Mouse (Mus musculus) thymus, postnatal 14 days (tissue): ENCODE measurements around the gene Cpne2.

Experiments
- DNase-seq: peaks from one replicate; pipeline ENCODE4 v3.0.0; 2021

Cpne2 gene

DNA sequence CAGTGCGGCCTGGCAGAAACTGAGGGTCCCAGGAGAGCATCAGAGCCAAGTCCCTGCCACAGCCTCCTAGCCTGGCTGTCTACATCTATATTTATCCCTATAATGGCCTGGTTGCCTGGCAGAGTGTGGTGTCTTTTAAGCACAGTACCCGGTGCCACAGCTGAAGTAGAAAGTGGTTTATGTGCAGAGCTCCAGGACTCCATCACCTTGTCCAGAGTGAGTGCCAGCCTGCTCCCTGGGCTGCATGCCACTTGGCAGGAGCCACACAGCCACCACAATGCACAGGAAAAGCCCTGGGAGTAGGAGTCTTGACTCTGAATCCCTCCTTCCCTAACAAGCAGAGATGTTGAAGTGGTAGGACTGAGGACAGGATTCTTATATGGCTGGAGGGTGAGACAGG lies 4.7 kb downstream of the Cpne2 start:
- no peak for DNase-seq

DNA sequence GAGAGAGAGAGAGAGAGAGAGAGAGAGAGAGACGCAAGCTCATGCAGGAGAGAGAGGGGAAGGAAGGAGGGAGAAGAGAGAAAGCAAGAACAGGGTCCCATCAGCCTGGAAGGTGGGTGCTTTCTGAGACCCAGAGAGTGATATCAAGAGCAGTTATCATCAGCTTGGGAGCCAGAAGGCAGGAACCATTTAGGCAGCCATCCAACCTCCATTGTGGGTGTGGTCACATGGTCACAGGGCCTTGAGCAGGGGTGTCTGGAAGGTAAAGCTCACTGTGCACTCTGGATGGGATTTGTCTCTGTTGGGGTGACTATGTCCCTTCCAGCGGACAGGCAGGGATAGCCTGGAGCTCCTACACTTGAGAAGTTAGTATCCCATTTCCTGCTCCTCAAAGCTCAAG lies 7.2 kb downstream of the Cpne2 start:
- no peak for DNase-seq

DNA sequence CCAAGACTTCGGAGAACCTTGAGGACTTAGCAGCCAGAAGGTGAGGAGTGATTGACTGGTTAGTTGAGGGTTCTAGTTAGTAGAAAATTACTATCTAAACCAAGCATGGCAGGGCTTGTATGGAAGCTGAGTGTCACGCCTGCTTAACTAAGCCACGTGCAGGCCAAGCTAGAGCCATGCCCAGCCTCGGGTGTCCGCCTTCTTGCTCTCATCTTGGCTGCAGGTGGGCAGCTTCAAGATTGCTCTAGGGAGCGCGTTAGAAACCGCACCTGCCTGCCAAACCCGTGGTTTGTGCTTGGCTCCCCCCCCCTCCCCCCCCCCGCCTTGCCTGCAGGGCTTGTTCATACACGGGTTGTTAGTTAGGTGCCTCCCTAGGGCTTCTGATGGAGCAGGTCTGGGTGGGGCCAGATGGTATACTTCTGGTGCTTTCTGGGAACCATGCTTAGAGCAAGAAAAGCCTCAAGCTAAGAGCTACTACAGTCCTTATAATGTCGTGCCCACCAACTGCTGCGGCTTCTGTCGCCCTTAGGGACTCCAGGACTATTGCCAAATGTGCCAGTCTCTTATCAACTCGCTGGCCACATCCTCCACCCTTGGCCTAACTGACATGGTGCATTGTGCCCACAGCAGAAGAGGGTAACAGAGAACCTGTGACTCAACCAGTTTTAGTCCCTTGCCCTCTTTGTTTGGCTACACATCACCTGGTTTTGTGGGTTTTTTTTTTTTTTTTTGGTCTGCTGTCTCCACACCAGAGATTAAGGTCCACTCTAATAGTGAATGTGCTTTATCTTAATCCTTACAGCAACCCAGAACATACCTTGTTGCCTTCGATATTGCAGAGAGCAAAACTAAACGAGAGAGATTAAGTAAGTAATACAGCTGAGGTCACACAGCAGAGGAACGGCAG lies 8.4 kb downstream of the Cpne2 start:
- DNase-seq = no peak

DNA sequence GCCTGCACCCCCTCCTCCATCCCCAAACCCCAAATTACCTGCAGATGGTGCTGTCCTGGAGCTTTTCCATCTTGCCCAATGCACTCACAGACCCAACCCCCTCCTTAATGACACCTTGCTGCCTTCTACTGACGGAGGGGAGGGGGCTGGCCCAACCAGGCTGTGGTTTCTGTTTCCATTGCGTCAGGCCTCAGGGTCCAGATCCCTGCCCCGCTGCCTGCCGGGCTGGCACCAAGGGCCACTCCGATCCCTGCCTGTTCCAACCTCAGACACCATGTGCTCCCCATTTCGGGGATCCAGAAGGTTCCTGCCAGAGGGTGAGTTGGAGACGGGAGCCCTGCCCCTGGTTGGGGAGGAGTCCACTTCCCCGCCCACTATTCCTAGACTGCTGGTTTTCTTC lies 11.2 kb downstream of the Cpne2 start:
- no peak for DNase-seq

DNA sequence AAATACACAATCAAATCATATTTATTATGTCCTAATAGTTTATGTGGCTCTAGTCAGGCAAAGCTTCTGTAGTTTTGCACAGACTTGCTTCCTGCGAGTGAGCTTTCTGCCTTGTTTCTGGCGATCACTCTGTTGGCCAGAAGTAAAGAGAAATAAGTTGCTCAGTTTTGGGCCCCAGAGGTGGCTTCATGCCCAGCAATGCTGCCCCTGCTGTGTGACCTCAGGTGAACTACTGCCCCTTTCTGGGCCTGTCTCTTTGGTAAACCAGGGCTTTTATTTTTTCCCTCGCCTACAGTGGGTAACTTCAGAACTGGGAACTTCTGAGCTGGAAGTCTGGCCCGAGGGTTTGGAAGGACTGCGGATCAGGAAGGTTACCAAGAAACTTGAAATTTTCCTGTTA lies 16.3 kb downstream of the Cpne2 start:
- DNase-seq = no peak

DNA sequence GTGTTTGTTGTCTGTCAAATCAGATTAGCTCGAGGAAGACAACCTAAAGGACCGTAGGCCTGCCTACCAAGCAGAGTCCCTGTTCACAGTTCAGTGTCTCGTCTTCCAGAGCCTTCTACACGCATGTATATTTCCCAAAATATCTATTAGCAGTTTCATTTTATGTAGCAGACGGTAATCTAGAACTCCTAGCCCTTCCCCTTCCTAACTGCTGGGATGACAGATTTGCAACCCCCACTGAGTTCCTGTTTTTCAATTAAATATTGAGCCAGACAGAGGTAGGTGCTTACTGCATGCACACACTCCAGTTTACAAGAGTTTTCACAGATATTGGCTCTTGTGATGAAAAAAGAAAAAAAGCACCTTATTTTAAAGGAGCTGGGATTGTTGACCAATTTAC lies 16.7 kb downstream of the Cpne2 start:
- DNase-seq = no peak

DNA sequence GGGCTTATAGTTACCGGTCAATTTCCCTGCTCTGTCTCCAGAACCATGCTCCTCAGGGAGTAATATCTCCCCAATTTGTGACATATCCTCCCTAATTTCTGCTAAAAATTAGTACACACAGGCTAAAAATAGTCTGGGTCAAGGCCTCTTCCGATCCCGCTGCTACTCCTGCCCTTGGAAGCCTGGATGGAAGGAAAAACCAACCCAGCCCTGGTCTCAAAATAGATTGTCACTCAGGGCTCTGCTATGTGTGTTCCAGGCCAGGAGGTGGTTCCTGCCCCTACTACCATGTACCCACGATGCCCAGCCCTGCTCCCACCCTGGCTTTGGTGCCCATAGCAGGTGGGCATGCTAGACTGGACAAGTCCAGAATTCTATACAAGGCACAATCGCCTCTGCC lies 17.2 kb downstream of the Cpne2 start:
- DNase-seq = no peak

DNA sequence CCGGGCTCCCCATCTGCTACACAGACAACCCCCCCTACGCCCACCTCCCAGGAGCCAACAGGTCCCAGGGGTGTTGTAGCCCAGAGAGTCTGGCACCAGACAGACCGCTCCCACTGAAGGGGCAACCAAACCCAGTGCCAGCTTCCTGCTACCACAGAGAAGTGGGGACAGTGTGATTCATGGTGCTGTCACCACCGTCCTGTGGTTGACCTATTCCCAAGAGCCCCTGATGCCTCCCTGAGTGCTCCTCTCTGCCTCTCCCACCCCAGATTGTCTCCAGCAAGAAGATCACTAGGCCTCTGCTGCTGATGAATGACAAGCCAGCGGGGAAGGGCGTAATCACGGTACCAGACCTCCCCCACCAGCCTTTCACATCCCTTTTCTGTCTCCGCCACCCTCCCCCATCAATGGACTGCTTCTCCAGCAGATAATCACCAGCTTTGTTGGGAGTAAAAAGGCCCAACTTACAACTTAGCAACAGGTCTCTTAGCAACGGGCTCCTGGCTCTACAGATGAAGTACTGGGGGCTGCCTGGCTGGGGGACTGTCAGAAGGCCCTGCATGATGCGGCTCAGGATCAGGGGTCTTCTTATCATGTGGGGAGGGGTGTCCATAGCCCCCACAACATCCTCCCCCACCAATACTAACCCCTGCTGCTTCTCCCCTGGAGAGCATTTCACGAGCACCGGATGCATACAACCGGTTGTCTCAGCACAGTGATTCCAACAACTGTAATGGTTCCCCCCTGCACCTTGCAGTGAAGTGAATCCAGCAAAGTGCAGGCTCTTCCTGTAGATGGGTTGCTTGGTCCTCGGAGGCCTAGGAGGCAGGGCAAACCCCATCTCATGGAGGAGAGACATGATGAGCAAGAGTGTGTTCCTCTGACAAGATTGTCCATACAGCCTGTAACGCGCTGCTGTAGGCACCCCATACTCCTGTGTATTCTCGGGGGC lies 19.0 kb downstream of the Cpne2 start:
- no peak for DNase-seq

DNA sequence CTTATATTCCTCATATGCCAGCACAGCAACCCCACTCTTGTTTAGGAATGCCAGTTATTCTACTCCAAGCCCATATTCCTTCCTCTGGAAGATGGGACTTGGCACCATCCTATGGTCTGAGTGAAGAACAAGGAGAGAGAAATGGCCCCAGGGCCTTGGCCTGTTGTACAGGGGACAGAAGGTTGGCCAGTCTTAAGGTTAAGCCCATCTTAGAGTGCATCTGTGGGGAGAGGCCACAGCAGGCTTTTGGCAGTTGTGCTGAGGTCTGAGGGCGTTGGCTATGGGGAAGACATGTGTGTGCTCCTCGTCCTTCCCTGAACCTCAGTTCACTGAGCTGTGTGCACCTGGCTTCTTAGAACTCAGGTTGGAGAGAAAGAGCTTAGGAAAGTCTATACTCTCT lies 19.9 kb downstream of the Cpne2 start:
- DNase-seq = no peak

DNA sequence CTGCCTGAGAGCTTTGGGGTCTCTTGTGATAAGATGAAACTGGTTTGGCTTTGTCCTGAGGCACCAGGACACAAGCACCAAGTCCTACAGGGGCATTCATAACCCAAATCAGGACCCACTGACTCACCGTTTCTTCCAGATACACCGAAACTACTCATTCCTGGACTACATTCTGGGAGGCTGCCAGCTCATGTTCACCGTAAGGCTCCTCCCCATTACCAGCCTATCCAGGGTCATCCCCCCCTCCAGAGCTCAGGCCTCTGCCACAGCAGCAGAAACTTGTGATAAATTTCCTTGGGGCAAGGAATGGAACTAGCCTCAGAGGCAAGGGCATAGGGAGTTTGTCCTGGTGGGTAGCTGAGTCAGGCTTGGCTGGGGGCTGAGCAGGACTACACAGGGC lies 24.5 kb downstream of the Cpne2 start:
- DNase-seq = no peak

DNA sequence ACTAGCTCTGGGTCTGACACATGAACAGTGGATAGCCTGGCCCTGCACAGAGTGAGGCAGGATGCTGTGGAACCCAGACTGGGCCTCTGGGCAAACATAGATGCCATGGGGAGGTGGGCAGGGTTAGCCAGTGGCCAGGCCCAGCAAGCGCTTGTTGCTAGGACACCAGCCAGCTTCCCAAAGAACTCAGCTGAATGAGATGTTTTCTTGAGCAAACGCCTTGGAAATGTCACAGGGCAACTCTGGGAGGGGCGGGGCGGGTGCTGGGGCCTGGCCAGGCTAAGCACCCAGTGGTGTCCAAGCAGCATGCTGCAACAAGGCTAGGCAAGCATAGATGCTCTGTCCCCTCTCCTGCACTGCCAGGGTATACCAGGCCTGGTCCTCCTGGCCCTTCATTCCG lies 28.5 kb downstream of the Cpne2 start:
- no peak for DNase-seq

DNA sequence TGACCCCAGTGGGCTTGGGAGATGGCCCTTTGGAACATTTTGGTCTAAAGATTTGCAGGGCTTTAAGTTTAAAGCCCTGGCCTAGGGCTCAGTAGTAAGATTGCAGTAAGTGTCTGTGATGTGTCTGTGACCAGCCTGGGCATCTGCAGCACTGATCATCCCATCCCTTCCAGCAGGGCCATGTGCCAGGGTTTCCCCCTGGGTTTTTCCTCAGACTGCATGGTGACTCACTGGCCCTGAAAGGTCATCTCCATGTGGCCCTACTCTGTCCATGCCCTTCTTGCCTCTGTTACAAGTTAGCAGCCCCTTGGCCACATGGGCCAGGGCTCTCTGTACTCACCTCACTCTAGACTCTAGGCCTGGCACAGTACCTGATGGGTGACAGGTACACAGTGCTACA lies 31.6 kb downstream of the Cpne2 start:
- no peak for DNase-seq

DNA sequence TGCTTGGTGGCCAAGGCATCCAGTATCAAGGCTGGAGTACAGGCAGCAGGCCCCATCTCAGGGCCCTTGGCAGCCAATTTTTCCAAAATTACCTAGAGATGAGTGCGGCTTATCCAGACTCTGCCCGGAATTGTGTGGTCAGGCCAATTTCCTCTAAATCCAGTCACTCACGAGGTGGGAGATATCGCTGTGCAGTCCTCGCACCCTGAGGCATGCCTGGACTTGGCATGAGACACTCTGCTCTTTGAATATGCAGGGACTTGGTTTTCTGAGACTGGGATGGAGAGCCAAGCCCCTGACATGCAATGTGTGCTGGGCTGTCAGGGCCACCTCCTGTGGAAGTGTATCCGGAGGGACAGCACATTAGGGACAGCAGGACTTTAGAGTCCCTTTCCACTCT lies 33.2 kb downstream of the Cpne2 start:
- no peak for DNase-seq

DNA sequence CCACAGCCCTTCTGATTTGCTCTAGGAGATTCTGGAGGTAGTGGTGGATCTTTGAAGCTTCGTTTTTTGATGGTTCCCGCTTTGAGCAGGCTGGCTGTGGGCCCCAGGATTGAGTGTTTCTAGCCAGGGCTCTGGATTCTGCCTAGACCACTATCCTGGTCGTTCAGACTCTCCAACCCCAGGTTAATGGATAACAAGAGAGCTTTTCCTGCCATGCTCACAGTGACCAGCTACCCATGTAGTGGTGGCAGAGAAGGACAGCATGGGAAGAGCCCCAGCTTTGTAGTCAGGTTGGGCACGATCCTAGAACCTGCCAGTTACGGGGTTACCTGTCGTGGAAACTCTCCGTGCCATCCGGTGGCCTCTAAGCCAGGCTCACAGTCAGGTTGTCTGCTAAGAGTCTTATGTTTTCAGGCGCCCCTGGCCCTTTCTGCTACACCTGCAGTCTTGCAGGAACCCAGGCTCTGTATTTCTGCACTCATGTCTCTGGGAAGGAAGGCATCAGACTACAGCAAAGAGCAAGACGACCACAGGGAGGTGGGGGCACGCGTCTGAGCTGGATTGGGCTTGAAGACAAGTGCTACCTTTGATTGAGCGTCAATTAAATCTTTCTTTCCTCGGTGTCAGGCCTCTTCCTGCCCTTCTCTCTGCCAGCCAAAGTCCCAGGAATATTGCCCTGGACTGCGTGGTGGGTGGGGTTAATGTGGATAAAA lies 33.8 kb downstream of the Cpne2 start:
- no peak for DNase-seq

DNA sequence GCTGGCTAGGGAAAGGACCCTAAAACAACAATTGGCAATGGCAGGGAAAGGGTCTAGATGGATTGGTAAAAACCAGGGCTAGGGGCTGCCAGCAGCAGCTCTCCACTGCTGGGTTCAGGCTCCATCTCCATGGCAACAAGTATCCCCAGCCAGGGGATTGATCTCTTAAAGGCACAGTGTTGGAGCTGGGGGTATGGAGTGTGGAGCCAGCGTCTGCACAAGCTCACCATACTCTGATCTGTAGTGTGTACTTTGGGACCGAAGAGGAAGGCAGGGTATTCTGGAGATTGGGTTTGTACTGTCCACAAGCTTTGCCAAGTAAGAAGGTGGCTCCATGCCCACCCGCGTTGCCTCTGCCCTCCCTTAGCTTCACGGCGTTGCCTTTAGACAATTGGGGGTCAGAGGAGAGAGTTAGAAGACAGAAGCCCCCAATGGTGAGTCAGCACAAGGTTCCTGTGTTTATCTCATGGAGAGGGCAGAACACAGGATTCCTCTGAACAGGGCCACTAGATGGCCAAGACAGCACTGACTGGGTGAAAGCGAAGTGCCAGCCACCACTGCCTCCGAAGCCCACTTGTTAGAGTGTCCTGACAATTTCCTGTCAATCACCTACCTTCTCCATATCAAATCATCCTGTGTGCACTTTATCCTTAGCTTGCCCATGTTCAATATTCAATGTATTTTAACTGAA lies 34.5 kb downstream of the Cpne2 start:
- DNase-seq = no peak

DNA sequence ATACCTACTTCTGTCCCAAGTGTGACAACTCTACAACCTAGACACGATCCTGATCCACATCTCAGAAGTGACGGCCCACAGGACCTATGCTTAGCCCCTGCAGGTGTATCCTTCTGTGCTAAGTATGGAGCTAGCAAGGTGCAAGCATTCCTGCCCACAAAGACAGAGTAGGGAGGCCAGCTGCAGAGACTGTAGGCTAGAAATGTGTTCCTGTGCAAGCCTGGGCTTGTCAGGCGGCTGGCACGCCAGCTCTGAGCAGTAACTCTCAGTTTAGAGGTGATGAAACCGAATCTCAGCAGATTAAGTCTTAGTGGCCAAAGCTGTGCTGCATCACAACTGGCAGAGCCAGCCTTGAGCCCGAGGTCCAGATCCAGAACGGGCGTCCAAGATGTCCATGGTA lies 35.3 kb downstream of the Cpne2 start:
- DNase-seq = no peak

DNA sequence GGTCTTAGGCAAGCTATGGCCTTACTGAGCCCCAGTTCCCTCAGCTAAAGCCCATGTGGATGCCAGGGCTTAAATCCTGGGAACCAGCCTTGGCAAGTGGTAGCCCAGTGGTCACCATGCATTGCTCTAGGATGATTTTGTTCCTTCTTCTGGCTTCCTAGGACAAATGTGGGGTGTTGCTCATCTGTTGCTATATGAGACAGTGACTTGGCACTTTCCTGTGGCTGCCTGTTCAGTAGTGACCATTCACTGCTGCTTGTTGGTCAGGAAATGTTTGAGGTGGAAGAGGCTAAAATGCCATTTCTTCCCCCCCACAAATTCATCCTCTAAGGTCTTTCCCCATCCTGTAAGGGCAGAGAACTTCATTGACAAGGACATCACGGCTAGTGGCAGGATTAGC lies 36.6 kb downstream of the Cpne2 start:
- no peak for DNase-seq

DNA sequence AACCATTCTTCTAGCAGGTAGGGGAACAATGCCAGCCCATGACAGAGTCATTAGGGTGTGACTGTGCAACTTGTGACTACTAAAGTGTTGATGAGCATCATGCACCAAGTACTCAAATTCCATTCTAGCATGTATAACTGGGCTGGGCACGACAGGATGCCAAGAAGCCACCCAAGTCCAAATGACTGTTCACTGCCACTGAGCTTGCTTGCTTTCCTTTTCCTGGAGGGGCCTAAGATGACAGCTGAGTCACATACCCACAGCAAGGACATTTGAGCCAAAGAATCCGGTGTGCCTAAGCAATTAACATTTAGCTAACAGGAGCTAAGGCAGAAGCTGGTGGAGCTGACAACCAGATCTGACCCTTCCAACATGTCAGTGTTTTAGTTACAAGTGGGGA lies 39.1 kb downstream of the Cpne2 start:
- no peak for DNase-seq

DNA sequence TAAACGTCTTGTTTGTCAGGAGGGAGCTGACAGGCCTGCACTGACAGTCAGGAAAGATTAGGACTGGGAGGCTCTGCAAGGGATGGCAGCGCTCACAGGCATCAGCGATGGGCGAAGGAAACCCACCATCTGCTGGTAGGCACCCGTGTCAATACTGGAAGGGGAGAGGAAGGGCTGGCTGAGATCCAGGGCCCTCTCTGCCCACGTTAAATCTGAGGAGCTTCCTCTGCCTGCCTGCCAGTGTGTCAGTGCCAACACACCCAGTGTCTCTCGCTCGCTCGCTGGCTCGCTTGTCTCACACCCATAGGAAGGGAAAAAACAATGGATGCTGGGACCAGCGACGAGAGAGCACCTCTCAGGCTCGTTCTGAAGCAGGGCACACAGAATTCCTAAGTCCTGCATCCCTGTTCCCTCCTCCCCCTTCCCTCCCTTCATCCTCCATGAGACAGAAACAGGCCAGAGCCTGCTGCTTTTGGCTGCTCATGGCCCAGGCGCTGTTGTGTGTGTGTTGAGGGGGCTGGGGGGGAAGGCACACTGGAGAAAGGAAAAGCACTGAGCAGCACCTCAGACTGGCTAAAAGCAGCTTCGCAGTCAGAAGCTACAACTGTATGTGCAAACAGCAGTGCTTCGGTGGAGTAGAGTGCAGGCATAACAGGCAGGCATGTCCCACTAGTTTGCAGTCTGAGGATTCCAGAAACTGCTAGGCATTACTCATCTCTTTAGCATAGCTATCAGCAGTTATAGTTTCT lies 41.5 kb downstream of the Cpne2 start:
- no peak for DNase-seq

DNA sequence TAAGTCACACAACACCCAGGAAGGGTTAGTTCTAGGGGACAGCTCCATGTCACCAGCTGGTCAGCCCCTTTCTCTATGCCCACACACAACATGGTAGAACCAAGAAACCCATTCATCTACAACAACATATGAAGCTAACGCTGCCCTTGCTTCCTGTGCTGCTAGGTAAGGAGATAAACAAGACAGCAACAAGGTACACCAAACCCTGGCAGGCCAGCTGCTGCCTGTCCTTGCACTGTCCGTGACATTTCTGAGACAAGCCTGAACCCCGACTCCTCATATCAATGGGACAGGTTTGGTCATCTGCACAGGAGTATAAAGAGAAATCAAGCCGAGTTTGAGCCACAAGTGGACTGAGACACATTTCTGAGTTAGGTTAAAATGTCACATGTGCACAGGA lies 42.4 kb downstream of the Cpne2 start:
- DNase-seq = no peak

DNA sequence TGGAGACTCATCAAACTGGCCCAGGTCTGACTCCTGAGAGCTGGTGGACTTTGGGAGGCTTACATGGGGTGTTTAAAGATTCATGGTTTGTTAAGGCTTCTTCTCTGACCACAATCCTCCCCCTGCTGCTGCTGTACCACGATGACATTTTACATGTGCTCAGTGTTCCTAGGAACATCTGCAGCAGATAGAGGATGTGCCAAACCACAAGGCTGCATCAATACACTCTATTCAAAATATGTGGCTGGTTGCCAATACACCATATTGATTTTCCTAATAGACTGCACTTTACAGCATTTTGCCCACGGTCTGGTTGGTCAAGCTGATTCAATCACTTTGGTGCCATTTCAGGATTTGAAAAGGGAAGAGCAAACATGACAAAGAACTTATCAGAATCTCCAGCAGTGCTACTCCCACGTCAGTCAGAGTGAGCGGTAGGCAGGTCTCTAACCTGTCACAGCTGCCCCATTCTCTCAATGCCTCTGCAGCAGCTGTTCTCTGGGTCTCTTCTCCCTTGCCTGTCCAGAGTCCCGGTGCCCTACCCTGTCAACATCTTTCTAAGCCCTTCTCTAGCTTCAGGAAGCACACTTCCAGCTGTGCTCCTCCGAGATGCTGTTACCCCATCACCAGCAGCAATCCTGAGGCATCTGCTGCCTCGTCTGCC lies 49.2 kb downstream of the Cpne2 start:
- no peak for DNase-seq
